Mouse (Mus musculus): ENCODE measurements around the gene Ttc27. TPM values are rescaled to one million over a fixed set of nuclear protein-coding genes. Genes with fewer than 3 reads are reported as not detected.

The Ttc27 gene
- 15.6 and 17.7 TPM in 2 replicates for polyA plus RNA-seq (2015; fragmentation: Nextera tagmentation; extraction: Ambion mirVana)

- peak; percentile 92 for ATAC-seq
- Histone ChIP-seq H3K9me3 (replicated peaks; ENCODE audit: control insufficient read depth, low read length, poor library complexity, severe bottlenecking) (no peaks in the 10 kb centered on the region), H3K9ac (ENCODE audit: low read depth, low read length) (peak within 1 kb of the TSS; percentile 79), H3K27ac (ENCODE audit: low read length) (no peak within 1 kb of the TSS), H3K4me2 (ENCODE audit: low read length) (peak within 1 kb of the TSS; percentile 90), H3K4me1 (ENCODE audit: control insufficient read depth, insufficient read depth, low read length) (peaks cover 8% of the 10 kb centered on the region), H3K27me3 (ENCODE audit: control insufficient read depth, insufficient read depth, low read depth, low read length) (no peaks in the 10 kb centered on the region), H3K36me3 (ENCODE audit: control insufficient read depth, insufficient read depth, low read length) (peaks cover 2% of the 10 kb centered on the region; the same call in 1 of the 2 replicates), H3K4me3 (ENCODE audit: low read depth, low read length) (peak within 1 kb of the TSS; percentile 83)
- WGBS = under 1% methylated on average over 31 of the region's 31 CpGs
Observed at GRCm38 (mm10) chr17:74717618-74718151, at the start of gene Ttc27. Ttc27 (plus strand) TSS chr17:74717732.

GRCm38 (mm10) chr17:74668010-74668409 lies 49.5 kb upstream of the Ttc27 start:
- no peak for ATAC-seq
- WGBS = 88% methylated on average over 1 of the region's 1 CpGs
- H3K36me3 ChIP-seq (ENCODE audit: control insufficient read depth, insufficient read depth, low read length) = peaks cover 21% of the 10 kb centered on the region

GRCm38 (mm10) chr17:74670031-74670430 lies 47.5 kb upstream of the Ttc27 start:
- ATAC-seq = no peak
- 93% methylated on average over 13 of the region's 13 CpGs for WGBS

More at GRCm38 (mm10) chr17:74668010-74668409, 49.5 kb upstream of the Ttc27 start:
- Histone ChIP-seq H3K27ac (ENCODE audit: low read length) (no peak overlapping the region), H3K27me3 (ENCODE audit: control insufficient read depth, insufficient read depth, low read depth, low read length) (no peaks in the 10 kb centered on the region), H3K9me3 (replicated peaks; ENCODE audit: control insufficient read depth, low read length, poor library complexity, severe bottlenecking) (no peaks in the 10 kb centered on the region), H3K4me3 (ENCODE audit: low read depth, low read length) (no peak overlapping the region), H3K4me2 (ENCODE audit: low read length) (no peak overlapping the region), H3K4me1 (ENCODE audit: control insufficient read depth, insufficient read depth, low read length) (no peaks in the 10 kb centered on the region), H3K9ac (ENCODE audit: low read depth, low read length) (no peak overlapping the region)

GRCm38 (mm10) chr17:74672446-74672845 lies 45.1 kb upstream of the Ttc27 start:
- no peaks in the 10 kb centered on the region for H3K27me3 ChIP-seq (ENCODE audit: control insufficient read depth, insufficient read depth, low read depth, low read length)
- H3K27ac ChIP-seq (ENCODE audit: low read length) = no peak overlapping the region
- no peak for ATAC-seq
- no peaks in the 10 kb centered on the region for H3K4me1 ChIP-seq (ENCODE audit: control insufficient read depth, insufficient read depth, low read length)
- peaks cover 12% of the 10 kb centered on the region for H3K36me3 ChIP-seq (ENCODE audit: control insufficient read depth, insufficient read depth, low read length)
- no peak overlapping the region for H3K9ac ChIP-seq (ENCODE audit: low read depth, low read length)
- H3K4me2 ChIP-seq (ENCODE audit: low read length) = no peak overlapping the region
- no peaks in the 10 kb centered on the region for H3K9me3 ChIP-seq (replicated peaks; ENCODE audit: control insufficient read depth, low read length, poor library complexity, severe bottlenecking)
- WGBS = 88% methylated on average over 4 of the region's 4 CpGs
- no peak overlapping the region for H3K4me3 ChIP-seq (ENCODE audit: low read depth, low read length)

More at GRCm38 (mm10) chr17:74670031-74670430, 47.5 kb upstream of the Ttc27 start:
- H3K4me1 ChIP-seq (ENCODE audit: control insufficient read depth, insufficient read depth, low read length) = no peaks in the 10 kb centered on the region
- H3K4me2 ChIP-seq (ENCODE audit: low read length) = no peak overlapping the region
- H3K9ac ChIP-seq (ENCODE audit: low read depth, low read length) = no peak overlapping the region
- H3K27me3 ChIP-seq (ENCODE audit: control insufficient read depth, insufficient read depth, low read depth, low read length) = no peaks in the 10 kb centered on the region
- peaks cover 9% of the 10 kb centered on the region for H3K36me3 ChIP-seq (ENCODE audit: control insufficient read depth, insufficient read depth, low read length)
- H3K4me3 ChIP-seq (ENCODE audit: low read depth, low read length) = no peak overlapping the region
- no peaks in the 10 kb centered on the region for H3K9me3 ChIP-seq (replicated peaks; ENCODE audit: control insufficient read depth, low read length, poor library complexity, severe bottlenecking)
- no peak overlapping the region for H3K27ac ChIP-seq (ENCODE audit: low read length)

- H3K36me3 ChIP-seq (ENCODE audit: control insufficient read depth, insufficient read depth, low read length) = peaks cover 13% of the 10 kb centered on the region
- H3K27ac ChIP-seq (ENCODE audit: low read length) = no peak overlapping the region
- H3K27me3 ChIP-seq (ENCODE audit: control insufficient read depth, insufficient read depth, low read depth, low read length) = no peaks in the 10 kb centered on the region
- H3K4me1 ChIP-seq (ENCODE audit: control insufficient read depth, insufficient read depth, low read length) = no peaks in the 10 kb centered on the region
- no peaks in the 10 kb centered on the region for H3K9me3 ChIP-seq (replicated peaks; ENCODE audit: control insufficient read depth, low read length, poor library complexity, severe bottlenecking)
- H3K4me3 ChIP-seq (ENCODE audit: low read depth, low read length) = no peak overlapping the region
- H3K9ac ChIP-seq (ENCODE audit: low read depth, low read length) = no peak overlapping the region
- ATAC-seq = no peak
- no peak overlapping the region for H3K4me2 ChIP-seq (ENCODE audit: low read length)
Observed at GRCm38 (mm10) chr17:74673251-74673650, 44.3 kb upstream of the Ttc27 start.

- no peak overlapping the region for H3K27ac ChIP-seq (ENCODE audit: low read length)
- H3K36me3 ChIP-seq (ENCODE audit: control insufficient read depth, insufficient read depth, low read length) = peaks cover 11% of the 10 kb centered on the region
- no peaks in the 10 kb centered on the region for H3K27me3 ChIP-seq (ENCODE audit: control insufficient read depth, insufficient read depth, low read depth, low read length)
- H3K9ac ChIP-seq (ENCODE audit: low read depth, low read length) = no peak overlapping the region
- H3K4me1 ChIP-seq (ENCODE audit: control insufficient read depth, insufficient read depth, low read length) = no peaks in the 10 kb centered on the region
- ATAC-seq = no peak
- WGBS = 94% methylated on average over 8 of the region's 8 CpGs
- no peak overlapping the region for H3K4me2 ChIP-seq (ENCODE audit: low read length)
- H3K9me3 ChIP-seq (replicated peaks; ENCODE audit: control insufficient read depth, low read length, poor library complexity, severe bottlenecking) = no peaks in the 10 kb centered on the region
- H3K4me3 ChIP-seq (ENCODE audit: low read depth, low read length) = no peak overlapping the region
Observed at GRCm38 (mm10) chr17:74678061-74678460, 39.5 kb upstream of the Ttc27 start.

GRCm38 (mm10) chr17:74684927-74685326 lies 32.6 kb upstream of the Ttc27 start:
- Histone ChIP-seq H3K27ac (ENCODE audit: low read length) (no peak overlapping the region), H3K4me3 (ENCODE audit: low read depth, low read length) (no peak overlapping the region), H3K9ac (ENCODE audit: low read depth, low read length) (no peak overlapping the region), H3K27me3 (ENCODE audit: control insufficient read depth, insufficient read depth, low read depth, low read length) (no peaks in the 10 kb centered on the region), H3K4me2 (ENCODE audit: low read length) (no peak overlapping the region), H3K36me3 (ENCODE audit: control insufficient read depth, insufficient read depth, low read length) (peaks cover 9% of the 10 kb centered on the region), H3K4me1 (ENCODE audit: control insufficient read depth, insufficient read depth, low read length) (no peaks in the 10 kb centered on the region), H3K9me3 (replicated peaks; ENCODE audit: control insufficient read depth, low read length, poor library complexity, severe bottlenecking) (no peaks in the 10 kb centered on the region)
- 94% methylated on average over 3 of the region's 3 CpGs for WGBS
- no peak for ATAC-seq

GRCm38 (mm10) chr17:74688555-74688954 lies 29.0 kb upstream of the Ttc27 start:
- H3K4me1 ChIP-seq (ENCODE audit: control insufficient read depth, insufficient read depth, low read length) = no peaks in the 10 kb centered on the region
- no peak overlapping the region for H3K4me2 ChIP-seq (ENCODE audit: low read length)
- H3K9me3 ChIP-seq (replicated peaks; ENCODE audit: control insufficient read depth, low read length, poor library complexity, severe bottlenecking) = no peaks in the 10 kb centered on the region
- 95% methylated on average over 2 of the region's 2 CpGs for WGBS
- no peaks in the 10 kb centered on the region for H3K27me3 ChIP-seq (ENCODE audit: control insufficient read depth, insufficient read depth, low read depth, low read length)
- H3K9ac ChIP-seq (ENCODE audit: low read depth, low read length) = no peak overlapping the region
- no peak overlapping the region for H3K4me3 ChIP-seq (ENCODE audit: low read depth, low read length)
- no peak for ATAC-seq
- H3K36me3 ChIP-seq (ENCODE audit: control insufficient read depth, insufficient read depth, low read length) = peaks cover 18% of the 10 kb centered on the region
- H3K27ac ChIP-seq (ENCODE audit: low read length) = no peak overlapping the region

GRCm38 (mm10) chr17:74689406-74689805 lies 28.1 kb upstream of the Ttc27 start:
- Histone ChIP-seq H3K9me3 (replicated peaks; ENCODE audit: control insufficient read depth, low read length, poor library complexity, severe bottlenecking) (no peaks in the 10 kb centered on the region), H3K27me3 (ENCODE audit: control insufficient read depth, insufficient read depth, low read depth, low read length) (no peaks in the 10 kb centered on the region), H3K4me2 (ENCODE audit: low read length) (no peak overlapping the region), H3K27ac (ENCODE audit: low read length) (no peak overlapping the region), H3K4me1 (ENCODE audit: control insufficient read depth, insufficient read depth, low read length) (no peaks in the 10 kb centered on the region), H3K36me3 (ENCODE audit: control insufficient read depth, insufficient read depth, low read length) (peaks cover 18% of the 10 kb centered on the region), H3K4me3 (ENCODE audit: low read depth, low read length) (no peak overlapping the region), H3K9ac (ENCODE audit: low read depth, low read length) (no peak overlapping the region)
- ATAC-seq = no peak
- 96% methylated on average over 4 of the region's 4 CpGs for WGBS

Data from midbrain, embryonic 16.5 days (tissue).